Mouse (Mus musculus) cerebellum, adult 11-12 months (tissue): Measurements from ENCODE around the gene Troap.

ENCODE experiments used
- DNase-seq: peaks from one replicate; pipeline ENCODE4 v3.0.0; 2022

The Troap gene

GRCm38 (mm10) chr15:99115065-99115423, 40.7 kb downstream of the Troap start:
- no peak for DNase-seq

- no peak for DNase-seq
Observed at GRCm38 (mm10) chr15:99116539-99116938, 42.2 kb downstream of the Troap start.

GRCm38 (mm10) chr15:99120814-99121213, 46.4 kb downstream of the Troap start:
- DNase-seq, result no peak

GRCm38 (mm10) chr15:99122642-99123041, 48.3 kb downstream of the Troap start:
- no peak for DNase-seq

- DNase-seq, result no peak
Observed at GRCm38 (mm10) chr15:99125711-99126080, 51.3 kb downstream of the Troap start, which contains the start of gene Spats2. Gene Spats2, plus strand, starts transcription at chr15:99125916.

GRCm38 (mm10) chr15:99126081-99126815, 51.9 kb downstream of the Troap start:
- DNase-seq, result peak; percentile 85

GRCm38 (mm10) chr15:99126816-99127365, 52.5 kb downstream of the Troap start:
- DNase-seq, result no peak

- no peak for DNase-seq
Observed at GRCm38 (mm10) chr15:99127851-99128522, 53.6 kb downstream of the Troap start.

GRCm38 (mm10) chr15:99129441-99129840, 55.1 kb downstream of the Troap start:
- no peak for DNase-seq

GRCm38 (mm10) chr15:99129956-99130910, 55.9 kb downstream of the Troap start:
- DNase-seq, result no peak
